Mouse (Mus musculus): ENCODE data around the gene Mpp2. TPM values are rescaled to one million over a fixed set of nuclear protein-coding genes. Genes with fewer than 3 reads are reported as not detected.

Gene Mpp2
- polyA plus RNA-seq, 1 experiment: 4.9 TPM

DNA sequence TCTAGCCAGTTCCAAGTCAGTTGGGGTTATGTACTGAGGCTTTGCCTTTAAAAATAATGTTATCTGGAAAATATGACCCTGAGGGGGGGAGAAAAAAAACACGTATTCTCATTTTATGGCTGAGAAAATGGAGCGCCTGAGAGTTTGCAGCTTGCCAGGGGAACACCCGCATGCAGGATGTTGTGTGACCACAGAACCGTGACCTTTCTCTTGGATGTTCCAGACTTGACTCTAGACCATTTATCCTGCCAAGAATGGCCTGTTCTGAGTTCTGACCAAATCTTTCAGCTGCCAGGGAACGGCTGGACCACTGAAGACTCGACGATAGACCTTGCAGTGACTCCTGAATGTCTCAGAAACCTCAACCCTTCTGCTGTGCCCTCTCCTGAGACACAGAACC, 35.1 kb downstream of the Mpp2 start:
- Histone ChIP-seq H3K4me1 (ENCODE audit: control insufficient read depth, insufficient read depth, low read length) (peaks cover 4% of the 10 kb centered on the region; the same call in 1 of the 2 replicates), H3K36me3 (ENCODE audit: control insufficient read depth, insufficient read depth, low read length) (no peaks in the 10 kb centered on the region), H3K27ac (ENCODE audit: insufficient read depth, low read depth, low read length) (peak overlapping the region; percentile 81), H3K27me3 (replicated peaks; ENCODE audit: control insufficient read depth, insufficient read depth, low read length) (no peaks in the 10 kb centered on the region), H3K4me3 (ENCODE audit: insufficient read depth, low read depth, low read length) (no peak overlapping the region)
- TF ChIP-seq POLR2A (IDR thresholded peaks at IDR 0.05; ENCODE audit: low read depth, low read length) (no peak), CTCF (conservative IDR thresholded peaks at IDR 0.05; ENCODE audit: insufficient read depth, insufficient read length, low read depth, low read length) (no peak)
- DNase-seq: peak; percentile 86
- WGBS: 19% methylated on average over 7 of the region's 7 CpGs

GRCm38 (mm10) chr11:102052697-102053096, 35.6 kb downstream of the Mpp2 start:
- H3K4me3 ChIP-seq (ENCODE audit: insufficient read depth, low read depth, low read length): no peak overlapping the region
- 78% methylated on average over 12 of the region's 12 CpGs for WGBS
- TF ChIP-seq CTCF (conservative IDR thresholded peaks at IDR 0.05; ENCODE audit: insufficient read depth, insufficient read length, low read depth, low read length): no peak
- no peak for TF ChIP-seq POLR2A (IDR thresholded peaks at IDR 0.05; ENCODE audit: low read depth, low read length)
- H3K27ac ChIP-seq (ENCODE audit: insufficient read depth, low read depth, low read length): peak overlapping the region; percentile 81
- peaks cover 4% of the 10 kb centered on the region; the same call in 1 of the 2 replicates for H3K4me1 ChIP-seq (ENCODE audit: control insufficient read depth, insufficient read depth, low read length)
- no peaks in the 10 kb centered on the region for H3K27me3 ChIP-seq (replicated peaks; ENCODE audit: control insufficient read depth, insufficient read depth, low read length)
- DNase-seq: no peak
- no peaks in the 10 kb centered on the region for H3K36me3 ChIP-seq (ENCODE audit: control insufficient read depth, insufficient read depth, low read length)

- peak overlapping the region; percentile 81 for H3K27ac ChIP-seq (ENCODE audit: insufficient read depth, low read depth, low read length)
- 61% methylated on average over 4 of the region's 4 CpGs for WGBS
- peak; percentile 63 for DNase-seq
- no peak for TF ChIP-seq CTCF (conservative IDR thresholded peaks at IDR 0.05; ENCODE audit: insufficient read depth, insufficient read length, low read depth, low read length)
- no peaks in the 10 kb centered on the region for H3K36me3 ChIP-seq (ENCODE audit: control insufficient read depth, insufficient read depth, low read length)
- H3K4me3 ChIP-seq (ENCODE audit: insufficient read depth, low read depth, low read length): no peak overlapping the region
- peaks cover 4% of the 10 kb centered on the region; the same call in 1 of the 2 replicates for H3K4me1 ChIP-seq (ENCODE audit: control insufficient read depth, insufficient read depth, low read length)
- H3K27me3 ChIP-seq (replicated peaks; ENCODE audit: control insufficient read depth, insufficient read depth, low read length): no peaks in the 10 kb centered on the region
Measured at GRCm38 (mm10) chr11:102051954-102052353, 36.4 kb downstream of the Mpp2 start.

GRCm38 (mm10) chr11:102051541-102051940, 36.8 kb downstream of the Mpp2 start:
- DNase-seq: peak; percentile 90
- Histone ChIP-seq H3K4me3 (ENCODE audit: insufficient read depth, low read depth, low read length) (no peak overlapping the region), H3K27me3 (replicated peaks; ENCODE audit: control insufficient read depth, insufficient read depth, low read length) (no peaks in the 10 kb centered on the region), H3K36me3 (ENCODE audit: control insufficient read depth, insufficient read depth, low read length) (no peaks in the 10 kb centered on the region), H3K27ac (ENCODE audit: insufficient read depth, low read depth, low read length) (peak overlapping the region; percentile 81), H3K4me1 (ENCODE audit: control insufficient read depth, insufficient read depth, low read length) (peaks cover 4% of the 10 kb centered on the region; the same call in 1 of the 2 replicates)
- WGBS: 67% methylated on average over 4 of the region's 4 CpGs
- TF ChIP-seq CTCF (conservative IDR thresholded peaks at IDR 0.05; ENCODE audit: insufficient read depth, insufficient read length, low read depth, low read length) (no peak), POLR2A (IDR thresholded peaks at IDR 0.05; ENCODE audit: low read depth, low read length) (no peak)

DNA sequence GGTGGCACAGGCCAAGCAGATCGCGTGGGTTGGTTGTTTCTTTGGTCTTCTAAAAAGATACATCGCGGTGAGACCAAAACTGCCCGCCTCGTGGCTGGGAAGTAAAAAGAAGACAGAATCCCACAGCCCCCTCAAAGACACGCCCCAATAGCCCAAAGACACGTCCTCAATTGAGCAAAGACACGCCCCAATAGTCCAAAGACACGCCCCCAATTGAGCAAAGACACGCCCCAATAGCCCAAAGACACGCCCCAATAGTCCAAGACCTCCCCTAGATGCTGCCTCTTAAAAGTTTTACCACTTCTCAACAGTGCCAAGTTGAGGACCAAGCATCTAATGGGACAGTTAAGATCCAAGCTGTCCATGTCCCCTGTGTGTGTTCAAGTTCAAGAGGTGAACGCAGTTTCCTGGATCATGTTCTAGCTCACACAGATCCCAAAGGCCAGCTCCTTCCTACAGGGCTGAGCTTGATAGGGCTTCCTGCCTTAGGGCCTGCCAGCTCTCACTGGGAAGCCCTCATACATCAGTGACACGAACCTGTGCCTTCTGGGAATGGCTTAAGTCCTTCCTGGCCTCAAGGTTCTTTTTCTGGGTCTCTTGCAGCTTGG, 38.3 kb downstream of the Mpp2 start:
- Histone ChIP-seq H3K4me3 (ENCODE audit: insufficient read depth, low read depth, low read length) (no peak overlapping the region), H3K27ac (ENCODE audit: insufficient read depth, low read depth, low read length) (peak overlapping the region; percentile 75; the same call in 1 of the 2 replicates), H3K36me3 (ENCODE audit: control insufficient read depth, insufficient read depth, low read length) (no peaks in the 10 kb centered on the region), H3K27me3 (replicated peaks; ENCODE audit: control insufficient read depth, insufficient read depth, low read length) (no peaks in the 10 kb centered on the region), H3K4me1 (ENCODE audit: control insufficient read depth, insufficient read depth, low read length) (peaks cover 4% of the 10 kb centered on the region; the same call in 1 of the 2 replicates)
- WGBS: 62% methylated on average over 14 of the region's 14 CpGs
- peak; percentile 78 for DNase-seq
- TF ChIP-seq POLR2A (IDR thresholded peaks at IDR 0.05; ENCODE audit: low read depth, low read length) (no peak), CTCF (conservative IDR thresholded peaks at IDR 0.05; ENCODE audit: insufficient read depth, insufficient read length, low read depth, low read length) (no peak)

- Histone ChIP-seq H3K27me3 (replicated peaks; ENCODE audit: control insufficient read depth, insufficient read depth, low read length) (no peaks in the 10 kb centered on the region), H3K27ac (ENCODE audit: insufficient read depth, low read depth, low read length) (no peak overlapping the region), H3K36me3 (ENCODE audit: control insufficient read depth, insufficient read depth, low read length) (no peaks in the 10 kb centered on the region), H3K4me1 (ENCODE audit: control insufficient read depth, insufficient read depth, low read length) (no peaks in the 10 kb centered on the region), H3K4me3 (ENCODE audit: insufficient read depth, low read depth, low read length) (no peak overlapping the region)
- no peak for TF ChIP-seq CTCF (conservative IDR thresholded peaks at IDR 0.05; ENCODE audit: insufficient read depth, insufficient read length, low read depth, low read length)
- no peak for TF ChIP-seq POLR2A (IDR thresholded peaks at IDR 0.05; ENCODE audit: low read depth, low read length)
- WGBS: 74% methylated on average over 9 of the region's 9 CpGs
- DNase-seq: no peak
Measured at GRCm38 (mm10) chr11:102046607-102047006, 41.7 kb downstream of the Mpp2 start.

GRCm38 (mm10) chr11:102044691-102045212, 43.6 kb downstream of the Mpp2 start:
- H3K4me3 ChIP-seq (ENCODE audit: insufficient read depth, low read depth, low read length): 0 out of 2 replicates have a peak overlapping the region, but pooled peaks have one; percentile 1
- H3K27me3 ChIP-seq (replicated peaks; ENCODE audit: control insufficient read depth, insufficient read depth, low read length): no peaks in the 10 kb centered on the region
- H3K36me3 ChIP-seq (ENCODE audit: control insufficient read depth, insufficient read depth, low read length): no peaks in the 10 kb centered on the region
- peak; percentile 90 for DNase-seq
- TF ChIP-seq CTCF (conservative IDR thresholded peaks at IDR 0.05; ENCODE audit: insufficient read depth, insufficient read length, low read depth, low read length): no peak
- no peak for TF ChIP-seq POLR2A (IDR thresholded peaks at IDR 0.05; ENCODE audit: low read depth, low read length)
- no peaks in the 10 kb centered on the region for H3K4me1 ChIP-seq (ENCODE audit: control insufficient read depth, insufficient read depth, low read length)
- H3K27ac ChIP-seq (ENCODE audit: insufficient read depth, low read depth, low read length): peak overlapping the region; percentile 89
- 58% methylated on average over 7 of the region's 7 CpGs for WGBS
